ENCODE assay signal across 9 mouse cellular contexts in the genomic region with DNA sequence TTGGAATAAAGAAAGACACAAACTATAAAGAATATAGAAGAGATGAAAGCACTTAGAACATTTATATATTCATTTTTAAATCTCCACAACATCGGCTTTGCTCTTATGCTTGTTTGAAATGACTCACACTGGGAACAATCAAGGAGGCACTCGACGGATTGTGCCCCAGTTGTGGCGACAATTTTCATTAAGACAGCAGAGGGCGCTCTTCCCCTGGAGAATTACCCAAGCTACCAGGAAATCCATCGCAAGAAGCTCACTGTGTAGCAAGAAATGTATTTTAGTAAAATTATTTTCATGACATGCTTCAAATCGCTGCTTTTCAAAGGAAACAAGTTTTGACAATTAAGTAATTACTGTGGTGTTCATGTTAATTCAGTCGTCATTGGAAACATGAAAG. TPM values are rescaled to one million over a fixed set of nuclear protein-coding genes. Genes with fewer than 3 reads are reported as not detected.
A peak's percentile ranks its signal among the peaks of the same experiment; 100 is the strongest.
DNase-seq lines count a peak whose midpoint lies in the region; ATAC-seq and TF ChIP-seq lines count a peak whose summit lies in the region.
"Had no signal": no experiment of that assay in that cellular context is flagged by ENCODE, and none has a peak within 500 bp of the region (broad histone marks: within the 10 kb centered on the region; RNA-seq: fewer than 3 reads in every experiment).

No protein-coding gene starts in this region.

- TF ChIP-seq POLR2A in olfactory bulb, adult 2 months (IDR thresholded peaks at IDR 0.05; ENCODE audit: insufficient read depth, low read depth, low read length), result no peak

- H3K36me3 ChIP-seq in liver, embryonic 12.5 days, result no peaks in the 10 kb centered on the region
- H3K36me3 ChIP-seq: heart, embryonic 15.5 days had no signal

- H3K4me1 ChIP-seq in liver, embryonic 12.5 days, result no peaks in the 10 kb centered on the region
- H3K4me1 ChIP-seq in olfactory bulb, adult 2 months (ENCODE audit: control insufficient read depth, insufficient read depth, low read length), result no peaks in the 10 kb centered on the region
- H3K4me1 ChIP-seq: heart, embryonic 15.5 days had no signal

- H3K27ac ChIP-seq in liver, embryonic 12.5 days, result no peak overlapping the region
- H3K27ac ChIP-seq in olfactory bulb, adult 2 months (ENCODE audit: insufficient read depth, low read depth, low read length), result no peak overlapping the region
- H3K27ac ChIP-seq: heart, embryonic 15.5 days had no signal

- no peak overlapping the region for H3K4me3 ChIP-seq in liver, embryonic 12.5 days
- H3K4me3 ChIP-seq in olfactory bulb, adult 2 months (ENCODE audit: insufficient read depth, low read depth, low read length), result no peak overlapping the region
- H3K4me3 ChIP-seq: heart, embryonic 15.5 days had no signal

- peak; percentile 44 for TF ChIP-seq CTCF in olfactory bulb, adult 2 months (IDR thresholded peaks at IDR 0.05; ENCODE audit: insufficient read depth, low read depth, low read length)

- DNase-seq in liver, result peak; percentile 39
- DNase-seq in adipocyte (ENCODE audit: low spot score), result peak; percentile 72
- peak; percentile 34 to 66 for DNase-seq in cerebellum, postnatal 4 days (ENCODE audit: low spot score in 2 of 2)
- peak; percentile 40 to 63 for DNase-seq in left cerebral cortex, postnatal 10 days (ENCODE audit: extremely low spot score in 1 of 2, low spot score in 2 of 2)
- peak; percentile 42 for DNase-seq in yolk sac, embryonic 10.5 days (ENCODE audit: low spot score)

- H3K9ac ChIP-seq in liver, embryonic 12.5 days, result no peak overlapping the region
- H3K9ac ChIP-seq: heart, embryonic 15.5 days had no signal

- intact Hi-C loops in left cerebral cortex, postnatal 10 days (cut with DNase I), result loop anchor here (2.0 to 10.0 kb wide), 2 partner anchors 306 to 1506 kb away; no protein-coding TSS in a partner anchor

- H3K9me3 ChIP-seq in liver, embryonic 12.5 days (replicated peaks), result no peaks in the 10 kb centered on the region
- H3K9me3 ChIP-seq: heart, embryonic 15.5 days had no signal

- H3K4me2 ChIP-seq in liver, embryonic 12.5 days, result no peak overlapping the region
- H3K4me2 ChIP-seq: heart, embryonic 15.5 days had no signal

- H3K27me3 ChIP-seq in liver, embryonic 12.5 days (replicated peaks), result peaks cover 4% of the 10 kb centered on the region; the same call in 1 of the 2 replicates

- WGBS in liver, embryonic 12.5 days (ENCODE audit: insufficient replicate concordance), result 6% methylated on average over 8 of the region's 8 CpGs
- WGBS in olfactory bulb, adult 2 months, result 5% methylated on average over 8 of the region's 8 CpGs

- ATAC-seq in liver, embryonic 12.5 days, result no peak
- ATAC-seq in granulocyte monocyte progenitor cell, adult 5-6 weeks (replicated peaks; ENCODE audit: poor library complexity, severe bottlenecking), result peak; percentile 48; the same call in 1 of the 2 replicates

RNA-seq across cellular contexts. Expression of a gene that starts 16.1 kb away (rescaled TPM):
- 0.12 and 0.41 TPM in 2 replicates for polyA plus RNA-seq in liver, embryonic 12.5 days (2016; fragmentation: Nextera tagmentation; extraction: Ambion mirVana)
- total RNA-seq in granulocyte monocyte progenitor cell, adult 5-6 weeks (2014; fragmentation: Nextera tagmentation), result not detected in 2 replicates
- not detected in 2 replicates for total RNA-seq in granulocyte monocyte progenitor cell, adult 5-6 weeks (2017)
- not detected for total RNA-seq in left cerebral cortex, postnatal 10 days (2021)
- polyA plus RNA-seq in olfactory bulb, adult 2 months (2012; ENCODE audit: insufficient read depth, insufficient read length, low replicate concordance, missing spikeins), result not detected in 2 replicates
- polyA plus RNA-seq: heart, embryonic 15.5 days had no signal
